Mouse (Mus musculus) forebrain, embryonic 10.5 days (tissue): Measurements from ENCODE around the gene Olfr145. TPM values are rescaled to one million over a fixed set of nuclear protein-coding genes. Genes with fewer than 3 reads are reported as not detected.

Experiments used
- DNase-seq: peaks from one replicate; pipeline ENCODE4 v3.0.0-alpha.2; 2017; ENCODE audit warnings: low spot score; ENCODE audit errors: extremely low spot score
- H3K27ac ChIP-seq: fragments of 300-500 bp; sonication (generic); 2 replicates; pipeline ENCODE4 v1.5.1; 2016; ENCODE audit warnings: mild to moderate bottlenecking
- H3K27me3 ChIP-seq: fragments of 300-500 bp; sonication (generic); 2 replicates; pipeline ENCODE4 v1.6.1; 2016; ENCODE audit warnings: mild to moderate bottlenecking; ENCODE audit not compliant: poor library complexity, severe bottlenecking
- H3K36me3 ChIP-seq: fragments of 300-500 bp; sonication (generic); replicated peaks from 2 replicates; pipeline ENCODE4 v1.6.1; 2016; ENCODE audit warnings: mild to moderate bottlenecking, moderate library complexity
- H3K4me1 ChIP-seq: fragments of 300-500 bp; sonication (generic); 2 replicates; pipeline ENCODE4 v1.6.1; 2016
- H3K4me3 ChIP-seq: fragments of 300-500 bp; sonication (generic); 2 replicates; pipeline ENCODE4 v1.5.1; 2016; ENCODE audit warnings: mild to moderate bottlenecking, moderate library complexity
- H3K9me3 ChIP-seq: fragments of 300-500 bp; sonication (generic); 2 replicates; pipeline ENCODE4 v1.6.1; 2016; ENCODE audit warnings: mild to moderate bottlenecking, moderate library complexity
- WGBS: fragments of 180-500 bp; shearing (Covaris S2); methylation state at CpG from one replicate; pipeline ENCODE4 v1.1.7; 2016; 5-methylcytosine and 5-hydroxymethylcytosine counted together
- polyA plus RNA-seq: library from polyadenylated mRNA; unstranded; fragments of >200 nt; fragmentation: Nextera tagmentation; extraction: Ambion mirVana; gene quantifications from 2 replicates; pipeline ENCODE4 v1.2.1, GENCODE M21; 2016

Gene Olfr145
- not detected in 2 replicates for polyA plus RNA-seq

DNA sequence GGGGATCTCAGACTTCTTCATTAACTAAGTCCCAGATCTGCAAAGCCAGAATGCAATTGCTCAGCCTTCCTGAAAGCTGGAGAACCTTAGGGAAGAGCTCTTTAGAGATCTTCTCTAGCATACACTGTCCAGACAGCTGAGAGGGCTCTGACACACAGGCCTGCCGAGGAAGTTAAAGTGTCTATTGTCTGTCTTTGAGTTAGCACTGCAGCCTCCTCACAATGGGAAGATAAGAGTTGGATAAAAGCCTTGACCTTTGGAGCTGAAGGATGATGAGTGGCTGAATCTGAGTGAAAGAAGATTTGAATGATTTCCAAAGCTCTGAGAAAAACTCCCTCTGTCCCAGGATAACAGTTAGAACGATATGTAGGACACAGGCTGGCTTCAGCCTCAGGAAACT lies at the start of gene Olfr145:
Olfr145 (plus strand) TSS at position 64 of the 400 bp plus-strand sequence.
- Histone ChIP-seq H3K27me3 (no peaks in the 10 kb centered on the region), H3K27ac (no peak within 1 kb of the TSS), H3K36me3 (no peaks in the 10 kb centered on the region), H3K4me1 (no peaks in the 10 kb centered on the region; the same call in 1 of the 2 replicates), H3K4me3 (no peak within 1 kb of the TSS), H3K9me3 (no peaks in the 10 kb centered on the region)
- DNase-seq = no peak
- WGBS = 54% methylated on average over 2 of the region's 2 CpGs

DNA sequence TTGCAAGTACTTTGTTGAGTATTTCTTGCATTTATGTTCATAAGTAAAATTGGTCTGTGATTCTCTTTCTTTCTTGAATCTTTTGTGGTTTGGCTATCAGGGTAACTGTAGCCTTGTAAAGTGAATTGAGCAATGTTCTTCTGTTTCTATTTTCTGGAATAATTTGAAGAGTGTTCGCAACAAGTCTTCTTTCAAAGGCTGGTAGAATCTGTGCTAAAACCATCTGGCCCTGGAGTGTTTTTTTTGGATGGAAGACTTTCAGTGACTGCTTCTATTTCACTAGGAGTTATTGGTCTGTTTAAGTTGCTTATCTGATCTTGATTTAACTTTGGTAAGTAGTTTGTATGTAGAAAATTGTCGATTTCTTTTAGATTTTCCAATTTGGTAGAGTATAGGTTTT lies 47.3 kb upstream of the Olfr145 start:
- Histone ChIP-seq H3K4me3 (no peak overlapping the region), H3K36me3 (no peaks in the 10 kb centered on the region), H3K4me1 (no peaks in the 10 kb centered on the region), H3K27ac (no peak overlapping the region), H3K27me3 (no peaks in the 10 kb centered on the region), H3K9me3 (no peaks in the 10 kb centered on the region)
- no peak for DNase-seq
- WGBS = 93% methylated on average over 2 of the region's 2 CpGs

DNA sequence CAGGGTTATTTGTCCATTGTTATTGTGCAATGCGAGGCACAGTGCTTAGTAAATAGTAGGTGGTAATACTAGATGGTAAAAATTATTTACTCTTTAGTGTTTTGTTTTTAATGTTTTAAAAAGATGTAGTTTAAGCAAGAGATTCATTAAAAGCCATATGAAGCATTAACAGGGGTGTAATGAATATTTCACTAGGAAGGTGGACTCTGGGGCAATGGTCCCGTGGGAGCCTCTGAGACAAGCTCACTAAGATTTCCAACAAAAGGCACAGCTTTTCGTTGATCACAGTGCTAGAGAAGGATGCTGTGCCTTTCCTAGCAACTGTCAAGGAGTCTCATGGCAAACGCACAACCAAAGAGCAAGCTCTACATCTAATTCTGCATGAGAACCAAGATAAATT lies 42.6 kb upstream of the Olfr145 start, which contains the start of gene Olfr877:
Olfr877 (plus strand) TSS at position 301 of the 400 bp plus-strand sequence.
- H3K4me3 ChIP-seq = no peak within 1 kb of the TSS
- no peaks in the 10 kb centered on the region for H3K27me3 ChIP-seq
- no peaks in the 10 kb centered on the region for H3K9me3 ChIP-seq
- no peaks in the 10 kb centered on the region for H3K4me1 ChIP-seq
- WGBS = 84% methylated on average over 4 of the region's 4 CpGs
- H3K36me3 ChIP-seq = no peaks in the 10 kb centered on the region
- no peak within 1 kb of the TSS for H3K27ac ChIP-seq
- DNase-seq = no peak

DNA sequence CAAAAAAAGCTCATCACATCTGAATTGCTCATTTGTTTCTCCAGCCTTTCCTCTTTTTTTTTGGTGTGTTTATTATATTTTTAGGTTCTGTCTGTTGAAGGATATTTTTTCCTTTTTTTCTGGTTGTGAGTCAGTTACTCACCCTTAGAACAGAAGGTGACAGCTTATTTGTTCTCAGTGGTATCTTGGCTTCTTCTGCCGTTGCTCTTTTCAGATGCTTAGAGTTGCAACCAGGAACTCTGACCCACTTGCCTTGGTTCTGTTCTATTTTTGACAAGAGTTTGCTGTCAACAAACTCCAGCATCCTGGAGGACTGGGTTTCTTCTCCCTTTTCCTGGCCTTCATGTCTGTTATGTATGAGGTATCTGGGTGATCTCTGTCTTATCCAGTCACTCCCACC lies 33.2 kb upstream of the Olfr145 start:
- H3K27ac ChIP-seq = no peak overlapping the region
- no peaks in the 10 kb centered on the region for H3K9me3 ChIP-seq
- H3K4me3 ChIP-seq = no peak overlapping the region
- no peaks in the 10 kb centered on the region for H3K27me3 ChIP-seq
- 86% methylated on average over 1 of the region's 1 CpGs for WGBS
- H3K4me1 ChIP-seq = 0 out of 2 replicates have a peak, but pooled peaks cover 4% of the 10 kb centered on the region
- no peaks in the 10 kb centered on the region for H3K36me3 ChIP-seq
- DNase-seq = no peak

DNA sequence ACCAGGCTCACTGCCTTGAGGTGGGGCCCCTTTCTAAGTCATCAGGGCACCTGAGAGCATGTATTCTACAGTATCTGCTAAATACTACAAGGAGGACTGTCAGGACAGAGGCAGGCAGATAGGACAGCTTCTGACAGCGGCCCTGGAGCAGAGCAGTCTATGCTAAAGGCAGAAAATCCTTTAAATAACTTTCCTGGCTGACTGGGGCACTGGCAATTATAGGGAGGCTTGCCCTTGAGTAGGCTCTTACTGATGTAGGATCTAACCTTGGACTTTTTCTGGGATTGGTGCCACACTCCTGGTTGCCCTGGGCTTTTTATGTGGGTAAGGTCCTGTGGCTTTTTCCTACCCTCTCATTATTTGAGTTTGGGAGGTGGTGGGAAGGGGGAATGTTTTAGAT lies 26.3 kb upstream of the Olfr145 start:
- Histone ChIP-seq H3K27ac (no peak overlapping the region), H3K36me3 (no peaks in the 10 kb centered on the region), H3K9me3 (no peaks in the 10 kb centered on the region), H3K27me3 (no peaks in the 10 kb centered on the region), H3K4me1 (no peaks in the 10 kb centered on the region), H3K4me3 (no peak overlapping the region)
- 68% methylated on average over 1 of the region's 1 CpGs for WGBS
- no peak for DNase-seq

DNA sequence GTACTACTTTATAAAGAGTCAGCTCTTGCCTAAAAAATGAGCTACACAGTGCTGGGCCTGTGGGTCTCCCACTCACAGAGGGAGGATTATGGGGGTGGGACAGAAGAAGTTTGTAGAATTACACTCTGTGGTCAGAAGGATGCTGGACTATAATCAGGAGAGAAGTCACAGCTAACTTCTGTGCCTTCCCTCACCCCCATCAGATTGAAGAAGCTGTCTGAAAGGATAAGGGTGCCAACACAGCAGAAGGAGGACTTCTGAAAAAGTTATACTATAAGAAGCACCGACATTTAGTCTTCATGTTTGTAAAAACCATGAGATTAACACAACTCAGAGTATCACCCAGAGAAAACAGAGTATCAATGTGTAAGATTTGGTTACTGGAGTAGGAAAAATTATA lies 25.4 kb upstream of the Olfr145 start:
- 90% methylated on average over 1 of the region's 1 CpGs for WGBS
- H3K9me3 ChIP-seq = no peaks in the 10 kb centered on the region
- no peak overlapping the region for H3K27ac ChIP-seq

DNA sequence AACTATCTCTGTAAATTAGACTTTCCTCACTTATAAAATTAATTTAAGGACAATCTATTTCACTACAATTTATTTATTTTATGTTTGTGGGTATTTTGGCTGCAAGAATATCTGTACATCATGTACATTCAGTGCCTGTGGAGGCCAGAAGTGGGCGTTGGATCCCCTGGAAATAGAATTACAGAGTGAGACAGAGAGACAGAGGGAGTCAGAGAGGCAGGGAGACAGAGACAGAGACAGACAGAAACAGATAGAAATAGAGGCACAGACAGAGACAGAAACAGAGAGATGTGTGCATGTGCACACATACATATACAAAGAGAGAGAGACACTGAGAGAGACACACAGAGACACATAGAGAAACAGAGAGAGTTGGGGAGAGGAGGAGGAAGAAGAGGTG lies 25.0 kb upstream of the Olfr145 start:
- Histone ChIP-seq H3K36me3 (no peaks in the 10 kb centered on the region), H3K27me3 (no peaks in the 10 kb centered on the region), H3K4me3 (no peak overlapping the region), H3K9me3 (no peaks in the 10 kb centered on the region), H3K27ac (no peak overlapping the region), H3K4me1 (no peaks in the 10 kb centered on the region)
- WGBS = 68% methylated on average over 1 of the region's 1 CpGs
- DNase-seq = no peak

More for the DNA sequence above, 25.4 kb upstream of the Olfr145 start:
- no peak for DNase-seq
- no peak overlapping the region for H3K4me3 ChIP-seq
- no peaks in the 10 kb centered on the region for H3K4me1 ChIP-seq
- H3K27me3 ChIP-seq = no peaks in the 10 kb centered on the region
- H3K36me3 ChIP-seq = no peaks in the 10 kb centered on the region

DNA sequence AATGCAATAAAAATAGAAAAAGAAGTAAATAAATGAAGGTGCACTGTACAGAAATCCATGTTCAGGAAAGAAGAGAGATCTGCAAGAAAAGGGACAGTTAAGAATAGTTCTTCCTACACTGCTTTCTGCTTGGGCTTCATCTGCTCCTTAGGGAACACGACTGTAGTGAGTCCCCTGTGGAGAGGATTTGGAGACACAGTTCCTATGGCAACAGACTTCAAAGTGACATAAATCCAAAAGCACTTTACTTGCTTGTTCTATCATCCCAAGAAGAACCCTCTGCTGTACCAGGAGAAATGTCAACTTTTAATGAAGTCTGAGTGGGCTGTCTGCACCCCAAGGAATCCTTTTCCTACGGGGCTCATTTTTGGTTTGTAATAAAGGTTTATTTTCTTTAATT lies 5.6 kb upstream of the Olfr145 start:
- Histone ChIP-seq H3K4me1 (peaks cover 6% of the 10 kb centered on the region), H3K4me3 (no peak overlapping the region), H3K9me3 (no peaks in the 10 kb centered on the region), H3K27ac (no peak overlapping the region), H3K27me3 (no peaks in the 10 kb centered on the region), H3K36me3 (no peaks in the 10 kb centered on the region)
- WGBS = 28% methylated on average over 2 of the region's 2 CpGs
- no peak for DNase-seq

DNA sequence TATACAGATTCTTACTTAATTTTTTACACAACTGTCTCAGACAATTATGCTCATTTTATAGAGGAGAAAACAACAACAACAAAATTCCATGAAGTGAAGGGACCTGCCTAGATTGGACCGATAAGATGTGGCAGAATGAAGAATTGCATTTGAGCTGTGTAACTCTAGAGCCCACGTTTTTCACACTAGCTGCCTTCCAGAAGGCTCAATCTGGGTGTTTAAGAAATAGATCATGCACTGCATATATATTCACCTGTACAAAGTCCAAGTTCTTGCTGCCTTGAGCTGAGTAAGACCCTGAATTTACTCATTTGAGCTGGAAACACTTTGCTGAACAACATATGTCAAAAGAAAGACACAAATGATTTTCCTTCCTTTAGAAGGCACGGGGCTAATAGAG lies 9.0 kb downstream of the Olfr145 start:
- Histone ChIP-seq H3K9me3 (no peaks in the 10 kb centered on the region), H3K4me1 (no peaks in the 10 kb centered on the region), H3K27me3 (no peaks in the 10 kb centered on the region), H3K4me3 (no peak overlapping the region), H3K27ac (no peak overlapping the region), H3K36me3 (no peaks in the 10 kb centered on the region)
- WGBS = 77% methylated on average over 3 of the region's 3 CpGs
- DNase-seq = no peak

DNA sequence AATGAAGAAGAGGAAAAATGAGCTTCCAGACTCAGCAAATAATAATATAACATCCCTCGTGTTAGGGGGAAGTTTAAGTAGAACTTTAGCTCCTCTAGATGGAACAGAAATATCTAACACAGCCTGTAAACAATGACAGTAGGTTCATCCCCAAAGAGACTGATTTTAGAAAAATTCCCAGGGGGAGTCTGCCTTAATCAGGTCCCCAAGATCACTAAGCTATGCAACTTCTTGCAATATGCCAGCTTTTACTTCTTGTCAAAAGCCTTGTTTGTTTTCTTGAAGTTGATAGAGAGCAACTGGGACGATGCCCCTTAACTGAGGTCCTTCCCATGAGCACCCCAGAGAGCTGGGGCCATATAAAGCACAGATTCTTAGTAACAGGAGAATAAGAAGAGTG lies 21.0 kb downstream of the Olfr145 start, which contains the start of gene Olfr878:
Olfr878 (plus strand) TSS at position 301 of the 400 bp plus-strand sequence.
- H3K4me3 ChIP-seq = no peak within 1 kb of the TSS
- H3K4me1 ChIP-seq = no peaks in the 10 kb centered on the region
- no peaks in the 10 kb centered on the region for H3K9me3 ChIP-seq
- WGBS = 82% methylated on average over 2 of the region's 2 CpGs
- no peak within 1 kb of the TSS for H3K27ac ChIP-seq
- no peak for DNase-seq
- no peaks in the 10 kb centered on the region for H3K27me3 ChIP-seq
- no peaks in the 10 kb centered on the region for H3K36me3 ChIP-seq

DNA sequence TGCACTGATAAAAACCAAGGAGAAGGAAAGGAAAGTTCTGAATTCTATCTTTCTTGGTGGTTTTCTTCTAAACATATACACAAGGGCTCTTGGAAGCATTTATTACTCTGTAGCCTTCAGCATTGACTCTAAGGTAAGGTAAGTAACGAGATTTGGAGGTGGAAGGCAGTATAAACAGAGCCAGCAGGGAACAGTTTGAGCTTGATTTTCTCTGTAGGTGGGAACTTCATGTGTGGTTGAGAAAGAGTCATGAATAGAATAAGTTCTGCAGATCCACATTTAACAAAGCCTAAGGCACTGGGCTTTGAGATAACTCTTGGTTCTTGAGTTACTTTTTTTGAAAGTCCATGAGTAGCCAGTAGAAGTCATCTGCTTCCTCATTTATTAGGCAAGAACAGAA lies 21.5 kb downstream of the Olfr145 start:
- H3K9me3 ChIP-seq = no peaks in the 10 kb centered on the region
- no peaks in the 10 kb centered on the region for H3K27me3 ChIP-seq
- DNase-seq = no peak
- H3K36me3 ChIP-seq = no peaks in the 10 kb centered on the region
- 78% methylated on average over 1 of the region's 1 CpGs for WGBS
- no peak overlapping the region for H3K27ac ChIP-seq
- H3K4me3 ChIP-seq = no peak overlapping the region
- no peaks in the 10 kb centered on the region for H3K4me1 ChIP-seq

DNA sequence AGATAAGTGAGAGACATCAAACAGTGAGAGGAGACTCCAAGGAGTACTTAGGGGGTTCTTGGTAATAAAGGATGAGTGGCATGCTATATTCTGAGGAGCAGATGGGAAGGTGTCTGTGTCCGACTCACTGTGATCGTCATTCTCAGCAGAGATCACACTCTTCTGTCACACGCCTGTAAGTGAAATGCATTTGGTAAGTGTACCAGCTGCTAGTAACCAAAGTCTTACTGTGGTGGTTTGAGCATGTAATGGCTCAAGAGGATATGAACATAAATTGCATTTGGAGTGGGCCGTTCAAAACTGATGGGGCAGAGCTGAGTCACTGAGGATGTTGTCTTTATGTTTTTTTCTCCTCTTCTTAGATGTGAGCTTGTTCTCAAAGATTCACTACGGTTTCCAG lies 27.7 kb downstream of the Olfr145 start:
- Histone ChIP-seq H3K4me1 (no peaks in the 10 kb centered on the region), H3K36me3 (no peaks in the 10 kb centered on the region), H3K9me3 (no peaks in the 10 kb centered on the region), H3K4me3 (no peak overlapping the region), H3K27ac (no peak overlapping the region), H3K27me3 (no peaks in the 10 kb centered on the region)
- no peak for DNase-seq
- WGBS = 92% methylated on average over 5 of the region's 5 CpGs

DNA sequence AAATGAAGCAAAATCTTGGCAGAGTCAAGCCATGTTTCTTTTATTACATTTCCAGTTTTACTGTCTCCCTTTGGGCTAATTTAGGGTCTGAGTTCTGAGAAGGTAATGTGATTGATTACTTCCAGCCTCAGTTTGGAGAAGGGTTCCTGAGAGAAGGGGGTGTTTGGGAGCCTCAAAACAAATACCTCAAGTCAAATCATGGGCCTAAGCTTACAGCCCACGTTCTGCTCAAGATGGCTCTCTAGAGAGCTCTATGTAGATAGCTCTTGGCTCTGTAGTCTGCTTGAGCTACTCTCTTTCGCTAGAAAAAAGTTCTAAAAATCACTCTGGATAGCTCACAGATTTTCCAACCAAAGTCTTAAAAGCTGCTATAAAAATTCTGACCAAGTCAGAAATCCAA lies 28.9 kb downstream of the Olfr145 start:
- no peaks in the 10 kb centered on the region for H3K4me1 ChIP-seq
- H3K9me3 ChIP-seq = no peaks in the 10 kb centered on the region
- WGBS = 67% methylated on average over 2 of the region's 2 CpGs
- no peaks in the 10 kb centered on the region for H3K36me3 ChIP-seq
- H3K27ac ChIP-seq = no peak overlapping the region
- DNase-seq = no peak
- H3K27me3 ChIP-seq = no peaks in the 10 kb centered on the region
- no peak overlapping the region for H3K4me3 ChIP-seq
